Mouse (Mus musculus) bone marrow macrophage, adult 2 months (primary cell): ENCODE results near the gene Traf7.

ENCODE experiments used
- CTCF ChIP-seq: IDR thresholded peaks from 2 replicates; pipeline ENCODE4 v1.5.1; 2012; ENCODE audit warnings: low read depth, mild to moderate bottlenecking, low read length, moderate library complexity
- POLR2A ChIP-seq: IDR thresholded peaks from 2 replicates; pipeline ENCODE4 v1.6.1; 2012; ENCODE audit warnings: mild to moderate bottlenecking, low read depth, low read length, borderline replicate concordance

GRCm38 (mm10) chr17:24481027-24481815 is 46.5 kb downstream of the Traf7 start:
- TF ChIP-seq POLR2A (no peak), CTCF (no peak)
